Mouse (Mus musculus) embryo, embryonic 11 days (tissue): Measurements from ENCODE around the gene Sdcbp2.

Experiments
- DNase-seq: peaks from one replicate; pipeline ENCODE4 v3.0.0-alpha.2; 2015

Gene Sdcbp2

GRCm38 (mm10) chr2:151632159-151632814 lies 59.9 kb downstream of the Sdcbp2 start, which contains the start of gene Snph:
Gene Snph, minus strand, starts transcription at chr2:151632593.
- DNase-seq, result peak; percentile 87

- DNase-seq, result no peak
These were observed 60.6 kb downstream of the Sdcbp2 start for GRCm38 (mm10) chr2:151632982-151633381.

- DNase-seq, result no peak
These were observed 62.5 kb downstream of the Sdcbp2 start for GRCm38 (mm10) chr2:151634903-151635302.

- no peak for DNase-seq
These were observed 63.1 kb downstream of the Sdcbp2 start for GRCm38 (mm10) chr2:151635362-151636014.

GRCm38 (mm10) chr2:151636015-151636402 lies 63.6 kb downstream of the Sdcbp2 start:
- no peak for DNase-seq
